Mouse (Mus musculus) cerebellum, postnatal 4 days (tissue): ENCODE data around the gene Vmn2r94.

Experiments
- DNase-seq, 2 experiments: peaks; one replicate each; pipeline ENCODE4 v3.0.0; 2022; ENCODE audit warnings: low spot score in 2 of 2, mixed read lengths in 1 of 2

Gene Vmn2r94

DNA sequence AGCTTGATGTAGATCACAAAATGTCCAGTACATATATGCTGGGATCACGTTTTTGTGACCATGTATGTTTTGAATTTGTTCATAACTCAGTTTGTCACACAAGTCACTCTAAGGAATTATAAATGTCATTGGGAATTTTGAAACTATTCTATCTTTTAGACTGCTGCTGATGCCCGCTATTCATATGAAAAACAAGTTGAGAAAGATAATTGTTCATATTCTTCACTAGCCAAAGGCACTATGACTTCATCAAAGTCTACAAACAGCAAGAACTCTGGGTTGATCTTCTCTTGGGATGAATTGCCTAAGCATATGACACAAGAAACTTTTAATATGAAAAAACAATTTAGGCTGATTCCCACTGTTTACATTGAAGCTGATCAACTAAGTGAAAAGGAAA is at the start of gene Vmn2r94:
Gene Vmn2r94 (minus strand): TSS at position 101 of the 400 bp plus-strand sequence.
- DNase-seq, result no peak

DNA sequence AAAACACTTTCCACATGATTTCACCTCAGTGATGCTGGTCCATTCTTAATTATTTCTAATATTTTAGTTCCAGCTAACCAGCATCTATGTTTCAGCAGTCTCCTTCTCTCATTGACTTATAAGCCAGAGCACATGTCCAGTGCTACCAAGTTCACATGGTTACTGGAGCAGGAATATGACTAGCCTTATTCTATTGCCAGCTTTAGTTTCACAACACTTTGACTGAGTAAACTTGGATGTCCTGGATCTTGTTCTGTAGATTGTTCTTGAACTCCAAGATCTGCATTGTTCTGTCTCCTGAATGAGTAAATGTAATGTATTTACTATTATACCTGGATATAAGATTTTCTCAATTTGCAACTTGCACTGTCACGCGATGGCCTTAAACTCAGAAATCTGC is 45.5 kb upstream of the Vmn2r94 start:
- no peak for DNase-seq

DNA sequence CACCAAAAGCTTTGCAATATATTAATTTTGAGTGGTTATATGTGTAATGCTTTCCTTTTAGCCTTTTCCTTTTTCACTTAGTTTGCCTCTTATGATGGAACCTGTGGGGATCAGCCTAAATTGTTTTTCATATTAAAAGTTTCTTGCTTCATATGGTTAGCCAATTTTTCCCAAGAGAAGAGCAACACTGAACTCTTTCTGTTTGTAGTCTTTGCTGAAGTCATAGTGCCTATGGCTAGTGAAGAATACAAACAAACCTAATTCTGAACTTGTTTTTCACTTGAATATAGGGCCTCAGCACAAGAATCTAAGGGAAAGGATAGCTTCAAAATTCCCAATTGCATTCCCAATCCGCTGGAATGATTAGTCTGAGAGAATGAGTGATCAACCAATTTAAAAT is 20.2 kb upstream of the Vmn2r94 start, which contains the start of gene Vmn2r93:
Gene Vmn2r93 (plus strand): TSS at position 301 of the 400 bp plus-strand sequence.
- DNase-seq, result no peak

DNA sequence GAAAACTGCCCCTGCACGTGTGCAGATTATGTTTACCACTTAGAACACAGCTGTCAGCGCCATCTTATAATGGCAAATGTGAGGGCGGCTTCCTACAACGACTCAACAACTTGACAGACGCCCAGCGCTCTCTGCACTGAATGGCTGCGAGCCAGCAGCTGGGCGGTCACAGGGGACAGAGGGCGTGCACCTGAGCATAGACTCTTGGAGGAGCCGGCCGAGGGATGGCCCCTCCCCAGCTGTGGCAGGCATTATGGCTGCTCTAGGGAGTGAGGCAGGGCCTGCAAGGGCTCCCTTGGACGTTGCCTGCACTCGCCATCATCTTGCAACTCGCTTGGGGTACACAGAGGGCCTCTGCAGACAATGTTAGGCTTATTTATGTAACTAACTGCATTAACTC is 40.6 kb downstream of the Vmn2r94 start:
- no peak for DNase-seq

DNA sequence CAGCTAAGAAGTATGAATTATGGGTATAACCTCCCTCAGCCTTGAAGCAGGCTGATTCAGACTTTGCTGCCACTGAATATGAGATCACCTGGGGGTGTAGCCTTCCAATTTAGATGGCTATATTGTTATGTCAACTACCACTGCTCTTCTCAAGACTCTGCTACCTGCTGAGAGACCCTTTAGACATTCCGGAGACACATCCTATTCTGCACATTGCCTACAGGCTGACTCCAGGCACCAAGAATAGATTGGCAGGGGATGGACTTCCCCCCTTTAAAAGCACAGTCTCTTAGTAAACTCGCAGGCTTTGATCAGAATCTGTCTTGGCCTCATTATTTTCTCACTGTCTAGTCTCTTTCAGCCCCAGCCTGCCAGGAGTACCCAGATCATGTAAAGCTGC is 45.6 kb downstream of the Vmn2r94 start:
- no peak for DNase-seq

DNA sequence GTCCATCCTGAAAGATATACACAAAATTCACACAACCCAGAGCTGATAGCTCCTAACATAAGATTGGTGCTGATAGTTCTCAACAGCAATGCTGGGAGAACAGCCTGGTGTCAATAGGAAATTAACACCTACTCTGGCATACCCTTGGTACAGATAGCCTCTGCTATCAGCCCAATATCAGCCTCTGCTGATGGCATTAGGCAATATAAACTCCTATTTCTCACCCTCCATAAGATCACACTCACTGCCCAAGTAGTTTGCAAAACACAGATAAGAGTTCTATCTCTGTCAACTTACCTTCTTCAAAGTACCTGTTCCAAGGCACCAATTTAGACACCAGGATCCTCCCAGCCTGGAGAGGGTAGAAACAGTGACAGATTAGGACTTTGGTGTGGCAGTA is 56.3 kb downstream of the Vmn2r94 start:
- no peak for DNase-seq
